Mouse (Mus musculus) megakaryocyte progenitor cell, adult 5-6 weeks (primary cell): ENCODE measurements around the gene Bpifb9a. TPM values are rescaled to one million over a fixed set of nuclear protein-coding genes. Genes with fewer than 3 reads are reported as not detected.
"Not testable (repeated sequence)": the region's sequence is repeated elsewhere in the genome, so short reads cannot be mapped to it uniquely, and the experiment has no call there.

ENCODE experiments used
- ATAC-seq: replicated peaks from 2 replicates; pipeline ENCODE4 v1.8.0; 2016; ENCODE audit warnings: mild to moderate bottlenecking, moderate TSS enrichment, inconsistent platforms; ENCODE audit not compliant: poor library complexity
- total RNA-seq, 2 experiments: library from RNA; stranded (forward) in 1 of 2; stranded (reverse) in 1 of 2; fragments of 157-497, 149-512 nt in 1 of 2; fragments of 200-1000 nt in 1 of 2; gene quantifications; 2 replicates each; pipeline versions ENCODE4 v1.2.3 to v1.2.4; 2015 to 2017

The Bpifb9a gene
- total RNA-seq, 2 experiments from 2014 or later: not detected

- ATAC-seq: no peak
These were observed 44.1 kb downstream of the Bpifb9a start for GRCm38 (mm10) chr2:154301763-154302162.

GRCm38 (mm10) chr2:154304604-154305003 lies 47.0 kb downstream of the Bpifb9a start:
- ATAC-seq: peak; percentile 72

GRCm38 (mm10) chr2:154306927-154307326 lies 49.3 kb downstream of the Bpifb9a start, which contains the start of gene Bpifb9b:
Gene Bpifb9b, plus strand, starts transcription at chr2:154307227.
- ATAC-seq: not testable (repeated sequence)

GRCm38 (mm10) chr2:154313771-154314170 lies 56.1 kb downstream of the Bpifb9a start:
- ATAC-seq: peak; percentile 99

Other genes with a start within 250 kb of the Bpifb9a start
- gene Bpifa2, start 249.6 kb upstream of the Bpifb9a start, total RNA-seq (2015): not detected in 2 replicates
- gene Bpifa2, start 249.6 kb upstream of the Bpifb9a start, total RNA-seq (2017): not detected in 2 replicates
- not detected in 2 replicates for gene Bpifa3, start 127.5 kb upstream of the Bpifb9a start, total RNA-seq (2015)
- not detected in 2 replicates for gene Bpifa3, start 127.5 kb upstream of the Bpifb9a start, total RNA-seq (2017)
- gene Bpifa1, start 115.0 kb upstream of the Bpifb9a start, total RNA-seq (2015): not detected in 2 replicates
- not detected in 2 replicates for gene Bpifa1, start 115.0 kb upstream of the Bpifb9a start, total RNA-seq (2017)
- gene Bpifa5, start 95.2 kb upstream of the Bpifb9a start, total RNA-seq (2015): not detected in 2 replicates
- gene Bpifa5, start 95.2 kb upstream of the Bpifb9a start, total RNA-seq (2017): not detected in 2 replicates
- not detected in 2 replicates for gene Bpifb1, start 67.0 kb upstream of the Bpifb9a start, total RNA-seq (2015)
- not detected in 2 replicates for gene Bpifb1, start 67.0 kb upstream of the Bpifb9a start, total RNA-seq (2017)
- gene Bpifb5, start 34.1 kb upstream of the Bpifb9a start, total RNA-seq (2015): not detected in 2 replicates
- 0.42 TPM in 1 of 2 replicates, not detected in the other for gene Bpifb5, start 34.1 kb upstream of the Bpifb9a start, total RNA-seq (2017)
- not detected in 2 replicates for gene Bpifb9b, start 49.4 kb downstream of the Bpifb9a start, total RNA-seq (2015)
- gene Bpifb9b, start 49.4 kb downstream of the Bpifb9a start, total RNA-seq (2017): not detected in 2 replicates
- gene Cdk5rap1, start 115.2 kb downstream of the Bpifb9a start, total RNA-seq (2015): 12.3 and 15.8 TPM in 2 replicates
- 13.8 and 16.4 TPM in 2 replicates for gene Cdk5rap1, start 115.2 kb downstream of the Bpifb9a start, total RNA-seq (2017)
- gene Snta1, start 150.2 kb downstream of the Bpifb9a start, total RNA-seq (2015): not detected in 2 replicates
- 0.12 and 0.24 TPM in 2 replicates for gene Snta1, start 150.2 kb downstream of the Bpifb9a start, total RNA-seq (2017)
- gene Cbfa2t2, start 178.6 kb downstream of the Bpifb9a start, total RNA-seq (2015): 14.8 and 23.3 TPM in 2 replicates
- 10.1 and 11.5 TPM in 2 replicates for gene Cbfa2t2, start 178.6 kb downstream of the Bpifb9a start, total RNA-seq (2017)